Mouse (Mus musculus) left cerebral cortex, postnatal 4 days (tissue): ENCODE data around the gene Tpk1. TPM values are rescaled to one million over a fixed set of nuclear protein-coding genes. Genes with fewer than 3 reads are reported as not detected.

Experiments used
- DNase-seq: peaks from one replicate; pipeline ENCODE4 v3.0.0-alpha.2; 2022
- intact Hi-C: fragments of 180-260 bp; cut with DNase I; formaldehyde crosslinking; loops from one replicate; pipeline ENCODE4 v1.15.1; 2025
- total RNA-seq, 2 experiments: library from RNA; stranded (reverse); gene quantifications; 2 replicates each; pipeline ENCODE4 v1.2.3; 2021

The Tpk1 gene
- 1 to 10 TPM; 3.9 to 6.0 TPM for total RNA-seq

DNA sequence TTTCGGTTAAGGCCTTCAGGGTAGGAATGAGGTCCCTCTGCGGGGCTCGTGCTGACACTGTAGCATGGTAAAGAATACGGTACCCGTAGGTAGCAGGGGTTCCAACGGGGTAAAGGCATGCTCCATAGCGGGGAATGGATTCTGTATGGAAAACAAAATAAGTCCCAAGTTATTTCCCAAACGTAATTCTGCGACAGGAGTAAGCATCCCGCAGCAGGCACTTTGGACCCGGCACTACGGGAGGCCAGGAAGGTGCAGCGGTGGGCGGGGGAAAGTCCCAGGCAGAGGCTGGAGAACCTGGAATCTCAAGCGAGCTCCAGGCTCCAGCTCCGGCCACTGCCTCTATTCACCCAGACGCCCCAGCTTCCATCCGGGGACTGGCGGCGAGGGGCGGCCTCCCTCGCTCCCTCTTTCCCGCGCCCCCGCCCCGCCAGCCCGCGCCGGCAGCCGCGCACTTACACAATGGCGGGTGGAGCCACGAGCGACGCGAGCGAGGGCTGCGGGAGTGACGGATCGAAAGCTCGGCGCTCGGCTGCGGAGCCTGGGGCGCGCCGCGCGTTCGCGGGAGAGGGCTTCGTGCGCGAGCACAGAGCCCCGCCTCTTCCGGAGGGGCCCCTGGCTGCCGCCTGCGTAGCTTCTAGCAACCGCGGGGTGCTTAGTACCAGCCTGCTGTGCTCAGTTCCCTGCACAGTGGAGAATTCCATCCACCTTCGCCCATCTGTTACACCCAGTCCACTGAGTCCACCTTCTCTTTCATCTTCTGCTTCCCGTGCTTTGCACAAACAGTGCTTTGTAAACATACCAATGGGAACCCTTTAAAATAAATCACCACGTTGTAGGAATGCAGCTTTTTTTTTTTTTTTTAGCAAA, at the start of gene Tpk1:
Gene Tpk1, minus strand, starts transcription at position 602 of the 870 bp plus-strand sequence.
- intact Hi-C loops: loop anchor here (10.0 kb wide), 1 partner anchor 261 kb away; no protein-coding TSS in a partner anchor

GRCm38 (mm10) chr6:43702810-43703614, 36.9 kb upstream of the Tpk1 start:
- intact Hi-C loops: no loop called here
- no peak for DNase-seq

More for the DNA sequence above, at the start of gene Tpk1:
- DNase-seq: peak; percentile 96

GRCm38 (mm10) chr6:43691863-43692262, 25.8 kb upstream of the Tpk1 start:
- no peak for DNase-seq
- intact Hi-C loops: loop anchor here (10.0 kb wide), 1 partner anchor 1333 kb away; no protein-coding TSS in a partner anchor

DNA sequence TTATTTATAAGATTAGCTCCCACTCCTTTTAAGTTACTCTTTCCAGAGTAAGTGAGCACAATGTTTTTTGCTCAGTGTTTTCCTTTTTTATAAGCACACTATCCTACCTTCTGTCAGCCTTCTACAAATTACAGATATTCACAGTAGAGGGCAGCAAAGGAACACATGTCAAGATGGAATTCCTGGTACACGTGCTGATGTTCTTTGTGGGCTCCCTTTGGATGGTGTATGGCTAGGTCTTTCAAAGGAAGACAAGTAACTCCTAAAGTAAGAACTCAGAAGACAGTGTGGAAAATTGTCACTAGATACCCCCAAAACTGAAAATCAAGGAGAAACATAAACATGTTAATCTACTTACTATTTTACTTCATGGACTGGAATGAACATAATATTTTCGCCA, 19.9 kb upstream of the Tpk1 start:
- DNase-seq: no peak
- intact Hi-C loops: no loop called here

- no peak for DNase-seq
- intact Hi-C loops: no loop called here
These were observed 16.5 kb upstream of the Tpk1 start for GRCm38 (mm10) chr6:43682535-43682934.

DNA sequence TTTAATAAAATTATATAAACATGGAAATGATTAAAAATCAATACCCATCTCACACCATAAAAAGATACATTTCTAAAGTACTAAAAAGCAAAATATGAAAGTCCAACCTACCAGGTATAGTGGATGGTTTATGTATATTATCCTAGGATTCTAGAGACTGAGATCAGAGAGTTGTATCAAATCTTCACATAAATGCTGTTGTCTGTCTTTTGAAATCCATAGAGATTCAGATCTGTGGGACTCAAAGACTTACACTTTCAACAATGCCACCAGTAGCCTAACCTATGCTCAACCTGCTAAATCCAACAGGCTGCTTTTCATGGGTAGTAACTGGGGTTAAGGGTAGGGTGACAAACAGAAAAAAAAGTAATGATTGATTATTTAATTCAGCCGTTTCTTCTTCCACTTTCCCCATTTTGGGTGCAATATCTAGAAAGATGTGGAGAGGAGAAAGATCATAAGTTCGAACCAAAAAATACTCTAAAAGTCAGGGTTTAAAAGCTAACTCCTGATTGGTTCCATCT, 12.7 kb upstream of the Tpk1 start:
- DNase-seq: no peak
- intact Hi-C loops: no loop called here

DNA sequence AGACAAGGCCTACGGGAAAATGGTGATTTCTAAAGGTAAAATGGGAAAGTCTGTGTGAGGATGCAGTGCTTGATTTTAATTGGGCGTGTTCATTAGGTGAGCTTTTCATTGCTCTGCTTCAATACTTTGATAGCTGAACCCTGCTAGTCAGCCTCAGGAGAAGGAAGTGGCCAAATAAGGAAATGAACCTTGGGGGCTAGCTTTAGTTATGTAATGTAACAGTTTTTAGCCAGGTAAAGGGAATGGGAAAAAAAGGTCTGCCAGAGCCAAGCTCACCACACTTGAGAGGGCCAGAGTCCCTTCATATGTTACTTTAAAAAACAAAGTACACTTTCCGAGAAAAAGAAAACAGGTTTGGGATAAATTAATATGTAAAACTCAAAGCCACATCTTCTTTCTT, 11.5 kb upstream of the Tpk1 start:
- intact Hi-C loops: no loop called here
- DNase-seq: no peak

DNA sequence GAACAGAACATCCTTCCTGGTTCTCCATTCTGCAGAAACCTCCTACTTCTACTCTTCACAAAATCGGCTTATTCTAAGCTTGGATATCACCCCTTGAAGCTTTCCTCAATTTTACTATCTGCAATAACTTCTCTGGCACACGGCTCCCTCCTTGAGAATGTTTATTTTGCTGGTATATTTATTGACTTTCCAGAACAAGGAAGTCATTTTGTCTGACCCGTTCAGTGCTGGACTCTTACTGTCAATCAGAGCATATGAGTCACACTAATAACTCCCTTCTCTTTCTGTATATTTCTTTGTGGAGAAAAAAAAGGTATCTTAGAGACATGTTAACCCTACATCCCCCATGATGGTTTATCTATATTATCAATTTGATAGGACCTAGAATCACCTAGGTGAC, 10.1 kb upstream of the Tpk1 start:
- DNase-seq: no peak
- intact Hi-C loops: no loop called here

DNA sequence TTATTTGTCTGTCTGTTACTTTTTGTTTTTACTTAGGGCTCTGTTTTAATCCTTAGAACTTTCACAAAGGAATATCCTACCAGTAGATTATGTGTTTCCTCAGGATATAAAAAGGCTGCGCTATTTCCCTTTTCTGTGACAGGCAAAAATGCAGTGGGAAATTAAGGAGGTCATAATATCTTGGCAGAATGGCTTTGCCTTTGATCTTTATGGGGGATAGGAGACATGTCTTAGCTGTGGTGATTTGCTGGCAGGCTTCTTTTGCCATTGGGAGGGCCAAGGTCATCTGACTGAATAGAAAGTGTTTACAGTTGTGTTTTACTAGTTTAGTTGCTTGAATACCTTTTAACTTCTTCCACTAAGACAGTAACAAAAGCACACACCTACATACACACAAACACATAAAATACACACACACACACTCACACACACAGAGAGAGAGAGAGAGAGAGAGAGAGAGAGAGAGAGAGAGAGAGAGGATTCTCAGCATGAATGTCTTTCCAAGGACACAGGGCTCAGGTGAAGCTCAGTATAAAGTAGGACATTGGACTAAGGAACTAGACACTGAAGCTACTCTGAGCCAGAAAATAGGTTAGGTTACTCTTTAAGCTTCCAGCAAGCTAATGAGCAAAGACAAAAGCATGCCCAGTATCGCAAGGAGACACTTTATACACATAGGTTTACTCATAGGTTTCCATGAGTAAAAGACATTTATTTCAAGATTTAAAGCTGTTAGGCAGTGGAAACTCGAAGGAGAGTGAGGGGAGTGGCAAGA, 9.1 kb upstream of the Tpk1 start:
- intact Hi-C loops: no loop called here
- no peak for DNase-seq

- intact Hi-C loops: no loop called here
- no peak for DNase-seq
These were observed 4.9 kb upstream of the Tpk1 start for GRCm38 (mm10) chr6:43670939-43671338.

GRCm38 (mm10) chr6:43667681-43668080, 1.6 kb upstream of the Tpk1 start:
- no peak for DNase-seq
- intact Hi-C loops: loop anchor here (10.0 kb wide), 1 partner anchor 263 kb away; no protein-coding TSS in a partner anchor

DNA sequence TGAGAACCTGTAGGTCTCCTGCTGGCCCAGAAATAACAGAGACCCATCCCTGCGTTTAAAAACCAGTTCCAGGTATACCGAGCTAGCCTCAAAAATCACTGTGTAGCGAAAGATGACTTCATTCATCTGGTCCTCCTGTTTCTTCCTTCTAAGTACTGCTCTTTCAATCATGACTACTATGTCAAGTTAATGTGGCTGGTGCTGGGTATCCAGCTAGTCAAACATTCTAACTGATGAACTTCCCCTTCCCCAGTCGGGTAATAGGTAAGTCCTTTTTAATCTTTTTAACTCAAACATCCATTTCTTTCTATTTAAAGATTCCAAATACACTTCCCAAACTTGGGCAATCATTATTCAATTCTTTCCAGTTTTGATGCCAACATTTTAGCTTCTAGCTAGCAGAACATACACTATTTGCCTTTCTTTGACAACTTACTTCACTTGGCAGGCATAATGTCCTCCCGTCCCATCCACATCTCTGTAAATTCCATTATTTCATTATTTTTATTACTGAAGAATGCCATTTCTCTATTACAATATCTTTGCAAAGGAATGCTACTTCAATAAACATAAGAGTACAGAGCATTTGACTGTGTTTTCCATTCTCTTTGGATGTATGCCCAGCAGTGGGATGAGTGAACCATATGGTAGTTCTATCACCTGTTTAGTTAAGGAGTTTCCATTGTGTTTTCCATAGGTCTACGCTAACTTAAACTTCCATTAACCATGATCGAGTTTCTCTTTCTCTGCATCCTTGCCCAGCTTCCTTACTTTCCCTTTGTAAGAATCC, 728 bp upstream of the Tpk1 start:
- intact Hi-C loops: loop anchor here (10.0 kb wide), 1 partner anchor 262 kb away; no protein-coding TSS in a partner anchor
- no peak for DNase-seq

DNA sequence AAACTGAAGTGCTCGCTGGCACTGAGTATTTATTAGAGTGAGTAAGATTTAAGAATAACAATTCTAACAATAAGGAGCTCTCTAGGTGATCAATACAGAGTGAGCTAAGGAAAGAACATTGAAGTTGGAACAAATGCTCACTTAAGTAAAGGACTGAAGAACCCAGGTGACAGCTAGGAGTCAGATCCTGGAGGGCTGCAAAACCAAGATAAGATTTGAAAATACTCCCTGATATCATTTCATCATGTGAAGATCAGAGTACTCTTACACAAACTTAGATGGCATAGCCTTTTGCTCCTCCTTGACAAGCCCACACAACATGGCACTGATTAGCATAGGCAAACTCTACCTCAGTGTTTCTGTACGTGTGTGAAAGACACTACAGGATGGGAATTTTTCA, 4.3 kb downstream of the Tpk1 start:
- no peak for DNase-seq
- intact Hi-C loops: loop anchor here (10.0 kb wide), 1 partner anchor 257 kb away; no protein-coding TSS in a partner anchor

GRCm38 (mm10) chr6:43658290-43658689, 7.8 kb downstream of the Tpk1 start:
- intact Hi-C loops: no loop called here
- DNase-seq: no peak

GRCm38 (mm10) chr6:43657845-43658244, 8.2 kb downstream of the Tpk1 start:
- DNase-seq: no peak
- intact Hi-C loops: no loop called here

GRCm38 (mm10) chr6:43654876-43655456, 11.1 kb downstream of the Tpk1 start:
- intact Hi-C loops: no loop called here
- DNase-seq: no peak

DNA sequence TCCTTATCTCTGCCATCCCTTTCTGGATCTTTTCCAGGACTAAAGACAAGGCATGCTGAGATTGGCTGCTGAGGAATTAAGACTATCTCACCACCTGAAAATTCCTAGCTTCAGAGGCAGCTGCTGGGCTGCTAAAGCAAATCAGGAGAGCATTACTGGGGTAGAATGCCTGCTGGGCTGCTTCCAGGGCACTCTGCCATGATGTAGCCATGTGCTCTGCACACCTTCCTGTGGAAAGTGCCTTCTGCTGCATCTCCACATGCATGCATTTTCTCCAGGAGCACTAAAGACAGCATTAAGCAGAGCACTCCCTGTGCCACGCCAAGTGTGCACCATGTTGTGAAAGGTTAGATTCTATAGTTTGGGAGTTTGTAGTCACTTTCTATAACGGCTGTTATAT, 16.6 kb downstream of the Tpk1 start:
- intact Hi-C loops: no loop called here

GRCm38 (mm10) chr6:43645674-43646073, 20.4 kb downstream of the Tpk1 start:
- intact Hi-C loops: no loop called here
- DNase-seq: no peak

More for the DNA sequence above, 16.6 kb downstream of the Tpk1 start:
- peak; percentile 79 for DNase-seq

DNA sequence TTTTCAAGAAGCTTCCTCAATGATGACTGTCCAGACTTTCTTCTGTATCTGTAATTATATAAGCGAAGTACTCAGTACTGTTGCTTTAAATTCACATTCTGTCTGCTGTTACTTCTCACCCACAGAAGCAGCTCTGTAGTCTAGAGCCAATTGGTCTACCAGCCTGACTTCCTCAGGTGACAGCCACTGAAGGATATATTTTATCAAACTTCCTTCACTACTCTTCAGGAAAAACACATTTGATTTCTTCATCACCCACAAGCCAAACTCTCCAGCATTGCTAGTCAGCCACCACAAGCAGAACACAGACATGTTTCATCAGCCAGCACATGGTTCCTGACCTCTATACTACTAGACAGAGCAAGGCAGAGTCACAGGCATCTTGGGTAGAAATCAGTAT, 21.0 kb downstream of the Tpk1 start:
- DNase-seq: no peak
- intact Hi-C loops: no loop called here
